Comparison of ENCODE assay signal across 22 mouse cellular contexts in the genomic region with DNA sequence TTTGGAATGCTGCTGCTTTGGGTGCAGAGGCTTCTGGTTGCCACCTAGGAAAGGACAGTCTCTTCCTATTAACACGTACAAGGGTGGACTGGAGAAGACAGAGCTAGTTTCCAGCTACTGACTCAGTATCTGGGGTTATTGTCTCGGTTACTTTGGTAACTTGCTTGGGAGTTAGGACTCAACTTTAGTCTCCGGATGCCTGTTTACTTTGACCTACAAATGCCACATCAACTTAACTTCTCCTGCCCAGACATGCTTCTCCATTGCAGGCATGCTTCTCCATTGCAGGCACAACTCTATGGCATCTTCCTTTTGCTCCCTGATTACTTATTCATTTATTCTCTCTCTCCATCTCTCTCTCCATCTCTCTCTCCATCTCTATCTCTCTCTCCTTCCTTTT.
DNase-seq lines count a peak whose midpoint lies in the region; ATAC-seq and TF ChIP-seq lines count a peak whose summit lies in the region.
"Had no signal": no experiment of that assay in that cellular context is flagged by ENCODE, and none has a peak within 500 bp of the region (broad histone marks: within the 10 kb centered on the region; RNA-seq: fewer than 3 reads in every experiment).

No protein-coding gene starts in this region.

- ATAC-seq in stomach, embryonic 15.5 days (ENCODE audit: insufficient read depth, low FRiP score, low read depth): no peak
- no peak for ATAC-seq in stomach, postnatal 0 days (ENCODE audit: low FRiP score, low TSS enrichment)
- no peak for ATAC-seq in granulocyte monocyte progenitor cell, adult 5-6 weeks (replicated peaks; ENCODE audit: poor library complexity, severe bottlenecking)
- ATAC-seq: activated CD4-positive, CD25-positive, alpha-beta regulatory T cell, adult 4 months; CD4-positive, CD25-positive, alpha-beta regulatory T cell, adult 4 months; Patski had no signal

- no peak for DNase-seq in stomach, postnatal 0 days (ENCODE audit: low spot score)
- DNase-seq in Muller cell, postnatal 12 days (ENCODE audit: inconsistent ontology term): peak; percentile 51
- peak; percentile 75 for DNase-seq in retina, embryonic 14.5 days (ENCODE audit: low spot score)
- DNase-seq in retina, postnatal 1 day: peak; percentile 84
- no peak for DNase-seq in spleen, adult 12 weeks (ENCODE audit: low spot score)
- no peak for DNase-seq in ovary, postnatal 10 days (ENCODE audit: low spot score)
- DNase-seq: adrenal gland, adult 2 months; adrenal gland, adult 8-10 months; adrenal gland, postnatal 10 days; adrenal gland, postnatal 14 days; adrenal gland, postnatal 25 days; adrenal gland, postnatal 36 days; B cell, adult 2 months; cerebellum, adult 11 months; cerebellum, adult 11-12 months; cerebellum, adult 18-20 months had no signal

- H3K27ac ChIP-seq in stomach, embryonic 15.5 days: 0 out of 2 replicates have a peak overlapping the region, but pooled peaks have one; percentile 5
- no peak overlapping the region; the same call in 1 of the 2 replicates for H3K27ac ChIP-seq in stomach, postnatal 0 days (replicated peaks)

- WGBS in stomach, embryonic 15.5 days: 76% methylated on average over 3 of the region's 3 CpGs
- WGBS in stomach, postnatal 0 days: 67% methylated on average over 3 of the region's 3 CpGs

- no peak for TF ChIP-seq EP300 in stomach, postnatal 0 days (optimal IDR thresholded peaks at IDR 0.05)

- TF ChIP-seq CTCF in stomach, postnatal 0 days (IDR thresholded peaks at IDR 0.05; ENCODE audit: low read depth): no peak

- H3K4me1 ChIP-seq in stomach, embryonic 15.5 days: no peaks in the 10 kb centered on the region
- no peaks in the 10 kb centered on the region for H3K4me1 ChIP-seq in stomach, postnatal 0 days (replicated peaks; ENCODE audit: control insufficient read depth, insufficient read depth)

- H3K36me3 ChIP-seq in stomach, embryonic 15.5 days: no peaks in the 10 kb centered on the region
- no peaks in the 10 kb centered on the region for H3K36me3 ChIP-seq in stomach, postnatal 0 days (ENCODE audit: control insufficient read depth, insufficient read depth, low read length)
- H3K36me3 ChIP-seq: G1E had no signal

- no peaks in the 10 kb centered on the region for H3K9me3 ChIP-seq in stomach, embryonic 15.5 days
- H3K9me3 ChIP-seq in stomach, postnatal 0 days (ENCODE audit: control insufficient read depth, low read length): no peaks in the 10 kb centered on the region
- H3K9me3 ChIP-seq: G1E had no signal

- no peaks in the 10 kb centered on the region for H3K27me3 ChIP-seq in stomach, embryonic 15.5 days (replicated peaks)
- no peaks in the 10 kb centered on the region for H3K27me3 ChIP-seq in stomach, postnatal 0 days (ENCODE audit: control insufficient read depth, insufficient read depth, low read length)
- H3K27me3 ChIP-seq: Patski had no signal

- H3K4me3 ChIP-seq in stomach, embryonic 15.5 days (replicated peaks): no peak overlapping the region
- no peak overlapping the region for H3K4me3 ChIP-seq in stomach, postnatal 0 days (ENCODE audit: low read depth, low read length)

- no peak overlapping the region for H3K4me2 ChIP-seq in stomach, embryonic 15.5 days
- H3K4me2 ChIP-seq in stomach, postnatal 0 days (replicated peaks; ENCODE audit: low read depth): no peak overlapping the region

- no peak overlapping the region for H3K9ac ChIP-seq in stomach, embryonic 15.5 days
- H3K9ac ChIP-seq in stomach, postnatal 0 days (ENCODE audit: low read length): no peak overlapping the region

Comparison
In these comparisons a context has a peak if more than half of its experiments do, and no peak if none do; other contexts are left out.
1. DNase-seq: peak in Muller cell, postnatal 12 days (single experiment), retina, embryonic 14.5 days (single experiment) and retina, postnatal 1 day (single experiment); none in stomach, postnatal 0 days (single experiment), spleen, adult 12 weeks (single experiment) and ovary, postnatal 10 days (single experiment).